Mouse (Mus musculus) T-cell, adult 2 months (primary cell): ENCODE measurements at regions not wholly inside any gene's neighbourhood (a gene's known extent, or its start where the extent isn't known, plus 50 kb on each side); places are given as distances from the start of the nearest gene placed in this dataset.
A peak's percentile ranks its signal among the peaks of the same experiment; 100 is the strongest.

ENCODE experiments used
- DNase-seq: peaks from one replicate; pipeline ENCODE4 v3.0.0; 2022; ENCODE audit warnings: low spot score

DNA sequence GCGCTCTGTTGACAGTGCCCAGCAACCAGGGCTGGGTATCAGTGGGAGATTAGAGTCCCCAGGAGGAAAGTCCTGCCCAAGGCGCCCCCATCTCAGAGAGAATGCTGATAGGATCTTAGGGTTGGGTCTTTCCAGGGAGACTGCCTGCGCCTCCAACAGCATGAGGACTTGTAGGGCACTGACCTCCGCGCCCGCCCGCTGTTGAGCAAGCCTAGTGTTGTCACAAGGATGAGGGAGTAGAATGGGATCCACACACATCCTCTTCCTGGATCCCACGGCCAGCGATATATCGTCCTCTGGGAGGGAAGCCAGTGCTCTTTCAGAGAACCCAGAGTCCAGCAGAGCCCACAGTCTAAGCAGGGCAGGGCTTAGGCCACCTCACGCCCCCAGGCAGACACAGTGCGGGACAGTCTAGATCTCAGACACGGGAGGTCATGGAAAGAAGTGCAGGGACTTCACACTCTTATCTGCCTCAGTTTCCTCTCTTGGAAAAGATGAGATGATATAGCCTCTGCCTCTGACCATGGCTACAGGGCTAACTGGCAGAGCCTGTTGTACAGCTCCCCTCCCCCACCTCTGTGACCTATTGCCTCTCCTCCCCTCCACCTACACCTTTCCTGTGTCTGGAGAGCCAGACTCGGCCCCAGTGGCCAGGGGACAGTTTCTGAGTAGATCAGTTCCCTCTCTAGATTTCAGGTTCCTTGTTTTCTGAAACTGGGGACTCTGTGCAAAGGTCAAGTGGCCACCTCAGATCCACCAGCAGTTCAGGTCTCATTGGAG is 52.0 kb upstream of the Dusp5 start:
- no peak for DNase-seq

- no peak for DNase-seq
These were observed 59.7 kb upstream of the Dusp5 start for GRCm38 (mm10) chr19:53469256-53469655.

GRCm38 (mm10) chr19:53464681-53465080 is 64.2 kb upstream of the Dusp5 start:
- DNase-seq = peak; percentile 90

DNA sequence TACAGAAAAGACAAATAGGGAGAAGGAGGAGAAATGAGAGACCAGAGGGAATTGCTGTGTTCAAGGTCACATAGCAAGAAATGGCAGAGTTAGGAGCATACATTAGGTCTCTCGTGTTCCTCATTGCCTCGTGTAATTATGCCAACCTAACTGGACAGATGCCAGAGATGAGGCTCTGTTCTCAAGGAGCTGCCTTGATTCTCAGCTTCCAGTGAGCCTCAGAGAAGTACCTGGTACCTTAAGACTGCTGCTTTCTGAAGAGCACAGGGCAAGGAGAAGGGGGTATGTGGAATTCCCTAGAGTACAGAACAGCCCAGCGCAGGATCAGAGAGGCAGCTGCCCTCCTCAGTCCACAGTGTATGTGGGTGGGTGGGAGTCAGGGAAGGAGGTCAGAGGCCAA is 64.8 kb upstream of the Dusp5 start:
- DNase-seq = no peak

- DNase-seq = peak; percentile 53
These were observed 67.6 kb upstream of the Dusp5 start for GRCm38 (mm10) chr19:53461025-53462015.

GRCm38 (mm10) chr19:53460312-53461024 is 68.4 kb upstream of the Dusp5 start:
- DNase-seq = peak; percentile 57

- DNase-seq = no peak
These were observed 69.0 kb upstream of the Smndc1 start for GRCm38 (mm10) chr19:53459407-53459788.

GRCm38 (mm10) chr19:53458770-53459406 is 68.5 kb upstream of the Smndc1 start:
- DNase-seq = no peak

GRCm38 (mm10) chr19:53456681-53457080 is 66.3 kb upstream of the Smndc1 start:
- DNase-seq = no peak

DNA sequence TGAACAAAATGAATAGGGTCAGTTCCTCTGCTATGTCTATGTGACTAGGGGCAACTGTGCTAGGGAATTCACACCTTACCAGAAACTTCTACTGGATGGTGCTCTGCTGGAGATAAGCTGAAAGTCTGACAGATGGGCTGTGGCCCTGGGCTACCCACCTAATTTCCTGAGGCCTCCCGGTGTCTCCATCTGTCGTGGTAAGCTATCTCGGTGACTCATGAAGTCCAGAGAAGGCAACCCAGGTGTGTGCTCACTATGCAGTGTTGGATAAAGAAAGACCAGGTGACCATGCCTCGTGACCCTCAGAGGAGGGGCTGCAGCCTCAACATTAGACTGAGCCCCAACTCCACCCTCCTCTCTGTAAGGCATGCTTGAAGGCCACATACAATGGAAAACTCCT is 64.2 kb upstream of the Smndc1 start:
- DNase-seq = no peak

DNA sequence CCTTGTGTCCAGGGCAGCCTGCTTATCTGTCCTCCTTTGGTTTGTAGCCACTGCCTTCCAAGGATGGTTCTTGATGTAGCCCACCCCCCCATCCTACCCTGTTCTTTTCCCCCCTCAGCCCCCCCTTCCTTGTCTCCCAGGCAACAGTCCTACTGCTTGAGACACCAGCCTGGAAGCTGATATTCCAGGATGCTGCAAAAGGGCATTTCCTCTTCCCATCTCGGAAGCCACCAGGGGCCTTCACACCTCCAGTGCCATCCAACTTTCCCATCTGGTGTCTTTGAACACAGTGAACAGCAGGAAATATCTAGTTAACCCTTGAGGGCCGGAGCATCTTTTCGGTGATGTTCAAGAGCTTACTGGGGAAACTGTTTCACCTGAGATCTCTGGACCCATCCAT is 63.7 kb upstream of the Smndc1 start:
- no peak for DNase-seq

DNA sequence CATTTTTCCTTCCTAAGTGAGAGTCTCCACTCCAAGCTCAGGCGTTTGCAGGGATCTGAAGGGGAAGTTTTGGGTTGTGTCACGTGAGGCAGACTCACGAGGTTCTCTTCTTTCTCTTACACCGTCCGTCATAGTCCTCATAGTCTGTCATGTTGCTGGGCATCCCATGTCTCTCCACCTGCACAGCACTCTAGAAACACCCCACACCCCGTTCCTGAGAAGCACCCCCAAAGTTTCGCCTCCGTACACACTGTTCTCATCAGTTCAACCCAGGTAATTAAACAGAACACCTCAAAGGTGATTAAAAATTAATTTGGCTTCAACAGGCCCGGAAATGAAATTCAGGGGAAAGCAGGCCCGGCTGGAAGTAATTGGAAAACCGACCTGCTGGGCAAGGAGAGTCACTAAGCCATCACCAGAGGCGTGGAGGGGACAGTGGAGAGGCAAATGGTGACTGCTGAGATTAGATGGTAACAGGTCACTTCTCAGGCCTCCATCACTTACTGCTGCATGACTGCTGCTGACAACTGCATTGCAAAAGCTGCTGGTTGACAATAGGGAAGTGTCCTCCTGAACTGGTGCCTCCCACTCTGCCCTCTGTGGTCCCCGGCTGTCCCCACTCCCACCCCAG is 63.1 kb upstream of the Smndc1 start:
- no peak for DNase-seq

- DNase-seq = no peak
These were observed 62.0 kb upstream of the Smndc1 start for GRCm38 (mm10) chr19:53452360-53452759.

GRCm38 (mm10) chr19:53451388-53451922 is 61.1 kb upstream of the Smndc1 start:
- DNase-seq = no peak

DNA sequence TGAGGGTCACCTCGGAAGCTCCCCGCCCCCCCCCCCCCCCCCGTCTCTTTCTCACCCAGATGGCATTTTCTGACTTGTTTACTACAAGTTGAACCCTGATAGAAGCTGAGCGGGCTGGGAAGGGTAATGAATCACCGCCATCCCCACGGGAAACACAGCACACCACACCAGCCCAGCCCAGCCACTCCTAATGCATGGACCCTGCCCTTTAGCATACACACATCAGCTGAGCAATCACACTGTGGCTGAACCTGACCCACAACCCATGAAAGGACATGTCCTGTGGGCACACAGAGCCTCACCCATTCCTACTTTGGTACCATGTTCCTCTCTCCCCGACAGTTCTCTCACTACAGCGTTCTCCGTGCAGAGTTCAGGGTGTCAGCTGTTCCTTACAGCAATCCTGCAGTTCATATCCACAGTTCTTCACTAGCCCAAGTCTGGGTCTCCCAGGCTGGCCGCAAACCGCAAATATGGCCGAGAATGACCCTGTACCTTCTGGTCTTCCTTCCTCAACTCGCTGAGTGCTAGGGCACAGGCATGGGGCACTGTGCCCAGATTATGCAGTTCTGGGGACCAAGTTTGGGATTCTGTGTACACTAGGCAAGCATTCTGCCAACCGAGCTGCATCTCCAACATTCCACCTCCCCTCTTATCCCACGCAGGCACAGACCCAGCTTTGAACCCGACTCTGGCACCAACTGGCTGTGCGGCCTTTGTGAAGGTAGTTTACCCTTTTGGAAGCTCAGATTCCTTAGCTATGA is 60.4 kb upstream of the Smndc1 start:
- DNase-seq = no peak

DNA sequence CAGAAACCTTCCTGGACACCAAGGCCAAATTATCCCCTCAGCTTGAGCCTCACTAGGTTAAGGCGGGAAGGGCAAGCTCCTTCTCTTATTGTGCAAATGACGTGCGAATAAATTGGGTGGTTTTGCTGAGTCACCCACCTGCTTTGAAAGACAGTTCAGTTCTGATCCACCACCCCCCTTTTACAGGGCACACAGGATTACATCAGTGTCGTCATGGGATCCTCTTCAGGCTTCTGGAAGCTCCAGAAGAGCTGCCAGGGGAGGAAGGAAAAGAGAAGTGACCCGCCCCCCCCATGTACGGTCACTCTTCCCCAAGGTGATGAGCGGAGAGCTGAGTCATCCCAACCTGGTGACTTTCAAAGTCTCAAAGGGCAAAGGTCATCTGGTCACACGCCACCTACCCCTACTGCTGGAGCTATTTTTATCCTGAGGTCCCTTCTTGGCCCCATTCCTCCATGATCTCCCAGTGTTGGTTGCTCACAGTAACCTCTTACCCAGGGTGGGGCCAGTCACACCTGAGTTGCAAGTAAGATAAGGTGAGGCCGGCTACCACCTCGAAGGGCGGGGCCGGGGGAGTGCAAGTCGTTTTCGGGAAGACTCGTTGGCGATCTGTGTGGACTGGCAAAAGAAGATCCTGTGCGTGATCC is 58.9 kb upstream of the Smndc1 start:
- no peak for DNase-seq

GRCm38 (mm10) chr19:53448206-53448605 is 57.8 kb upstream of the Smndc1 start:
- DNase-seq = no peak

GRCm38 (mm10) chr19:53447754-53448153 is 57.4 kb upstream of the Smndc1 start:
- no peak for DNase-seq

DNA sequence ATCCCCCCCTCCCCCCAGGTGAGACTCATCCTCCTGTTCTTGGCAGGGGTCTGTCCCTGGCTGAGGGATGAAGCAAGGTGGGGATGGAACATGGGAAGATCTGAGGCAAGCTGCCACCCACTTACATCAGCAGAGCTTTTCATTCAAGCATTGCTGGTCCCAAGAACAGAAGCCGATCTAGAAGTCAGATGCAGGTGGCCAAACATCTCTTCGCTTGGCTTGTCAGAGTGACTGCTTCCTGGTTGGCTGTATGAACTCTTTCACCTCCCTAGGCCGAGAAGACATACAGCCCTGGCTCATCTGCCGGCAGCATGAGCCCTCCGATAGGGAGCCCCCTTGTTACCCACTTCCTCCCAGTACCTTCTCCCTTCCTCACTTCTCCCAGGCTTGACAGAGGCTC is 55.8 kb upstream of the Smndc1 start:
- DNase-seq = no peak

GRCm38 (mm10) chr19:53444646-53445045 is 54.3 kb upstream of the Smndc1 start:
- no peak for DNase-seq
